Mouse (Mus musculus) mesoderm, embryonic 11.5 days (tissue): ENCODE measurements around the gene Srcin1.

Source experiments
- DNase-seq: peaks from one replicate; pipeline ENCODE4 v3.0.0-alpha.2; 2012; ENCODE audit warnings: low read depth, low spot score

Srcin1 gene

DNA sequence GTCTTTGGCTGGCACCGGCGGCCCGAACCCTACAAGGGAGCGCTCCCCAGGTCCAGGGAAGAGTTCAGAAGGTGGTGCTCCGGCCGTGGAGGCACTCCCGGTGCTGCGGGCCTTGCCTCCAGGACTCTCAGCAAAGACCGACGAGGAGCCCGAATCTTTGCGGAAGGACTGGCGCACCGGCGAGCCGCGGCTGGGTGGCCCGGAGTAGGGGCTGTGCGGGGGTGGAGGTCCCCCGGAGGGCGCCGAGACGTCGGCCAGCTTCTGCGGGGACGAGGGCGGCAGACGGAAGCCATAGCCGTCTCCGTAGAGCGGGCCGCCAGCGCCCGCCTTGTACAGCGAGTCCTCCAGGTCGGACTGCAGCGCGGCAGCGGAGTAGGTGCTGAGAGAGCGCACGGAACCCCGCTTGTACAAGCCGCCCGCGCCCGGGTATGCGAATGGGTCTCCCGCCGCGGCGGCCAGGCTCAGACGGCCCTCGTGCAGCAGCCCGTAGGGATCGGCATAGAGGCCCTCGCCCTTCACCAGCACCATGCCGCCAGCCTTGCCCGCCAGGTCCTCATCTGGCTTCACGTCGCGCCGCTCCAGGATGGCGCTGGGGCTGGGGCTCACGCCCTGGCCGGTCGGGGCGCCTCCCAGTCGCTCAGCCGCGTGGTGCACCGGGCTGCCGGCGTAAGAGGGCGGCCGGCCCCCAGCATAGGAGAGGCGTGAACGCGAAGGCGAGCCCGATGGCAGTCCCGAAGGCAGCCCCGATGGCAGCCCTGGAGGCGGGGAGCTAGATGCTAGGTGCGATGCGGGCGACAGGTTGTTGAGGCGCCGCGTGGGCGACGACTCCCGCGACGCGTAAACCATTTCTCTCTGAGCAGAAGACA lies 41.3 kb downstream of the Srcin1 start:
- no peak for DNase-seq

DNA sequence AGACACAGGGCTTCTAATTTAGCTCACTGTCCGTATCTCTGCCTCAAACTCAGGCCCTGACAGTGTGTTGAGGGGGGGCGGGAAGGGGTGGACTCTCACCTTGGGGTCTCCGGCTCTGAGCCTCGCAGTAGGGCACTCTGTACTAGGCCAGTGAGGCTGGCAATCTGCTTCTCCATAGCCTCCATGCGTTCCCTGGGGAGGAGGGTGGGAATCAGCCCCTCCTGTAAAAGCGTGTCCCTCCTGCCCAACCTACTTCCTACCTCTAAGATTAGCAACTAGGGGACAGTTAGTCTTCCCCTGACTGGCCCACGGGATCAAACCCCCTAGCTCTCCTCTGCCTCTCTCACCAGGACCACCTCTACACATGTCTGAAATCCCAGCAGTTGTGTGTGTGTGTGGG lies 42.3 kb downstream of the Srcin1 start:
- no peak for DNase-seq

DNA sequence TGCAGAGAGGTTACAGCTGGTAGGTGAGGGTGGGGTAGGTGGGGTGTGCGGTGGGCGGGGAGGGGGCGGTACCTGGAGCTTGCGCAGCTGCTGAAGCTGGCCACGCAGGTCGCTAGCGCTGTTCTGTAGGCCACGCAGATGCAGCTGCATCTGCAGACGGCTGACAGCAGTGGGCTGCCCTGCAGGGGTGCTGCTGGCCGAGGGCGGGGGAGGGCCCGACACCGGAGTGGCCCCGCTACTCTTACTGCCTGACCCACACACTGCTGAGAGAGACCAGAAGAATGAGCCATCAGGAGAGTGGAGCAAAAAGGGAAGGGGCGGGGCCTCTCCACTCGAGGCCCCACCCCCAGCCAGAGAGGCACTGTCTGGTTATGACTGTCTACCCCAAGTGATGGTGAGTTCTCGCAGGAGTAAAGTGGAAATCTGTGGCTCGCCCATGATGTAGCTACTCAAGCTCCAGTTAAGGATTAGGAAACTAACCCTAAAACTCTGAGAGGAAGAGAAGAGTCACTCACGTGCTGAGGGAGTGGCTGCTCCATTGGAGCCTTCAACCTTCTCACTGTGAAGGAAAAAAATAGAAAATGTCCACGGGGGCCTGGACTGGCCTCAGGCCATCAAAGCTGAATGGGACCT lies 42.9 kb downstream of the Srcin1 start:
- no peak for DNase-seq

DNA sequence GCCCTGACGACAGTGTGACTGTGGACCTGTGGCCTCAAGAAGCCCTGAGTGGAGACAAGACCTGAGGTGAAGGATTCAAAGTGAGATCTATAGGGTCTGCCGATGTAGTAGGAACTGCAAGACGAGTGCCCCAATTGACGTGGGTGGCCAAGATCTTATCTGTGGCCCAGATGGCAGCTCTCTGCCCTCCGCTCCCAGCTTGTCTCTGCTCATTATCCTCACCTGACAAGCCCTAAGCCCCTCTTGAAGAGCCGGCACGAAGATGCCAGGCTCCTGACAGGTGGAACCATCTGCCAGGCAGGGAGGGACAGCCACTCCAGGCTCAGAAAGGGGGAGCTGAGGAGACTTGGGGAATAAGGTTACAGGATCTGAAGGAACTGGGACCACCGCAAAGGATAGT lies 43.6 kb downstream of the Srcin1 start:
- DNase-seq, result no peak

DNA sequence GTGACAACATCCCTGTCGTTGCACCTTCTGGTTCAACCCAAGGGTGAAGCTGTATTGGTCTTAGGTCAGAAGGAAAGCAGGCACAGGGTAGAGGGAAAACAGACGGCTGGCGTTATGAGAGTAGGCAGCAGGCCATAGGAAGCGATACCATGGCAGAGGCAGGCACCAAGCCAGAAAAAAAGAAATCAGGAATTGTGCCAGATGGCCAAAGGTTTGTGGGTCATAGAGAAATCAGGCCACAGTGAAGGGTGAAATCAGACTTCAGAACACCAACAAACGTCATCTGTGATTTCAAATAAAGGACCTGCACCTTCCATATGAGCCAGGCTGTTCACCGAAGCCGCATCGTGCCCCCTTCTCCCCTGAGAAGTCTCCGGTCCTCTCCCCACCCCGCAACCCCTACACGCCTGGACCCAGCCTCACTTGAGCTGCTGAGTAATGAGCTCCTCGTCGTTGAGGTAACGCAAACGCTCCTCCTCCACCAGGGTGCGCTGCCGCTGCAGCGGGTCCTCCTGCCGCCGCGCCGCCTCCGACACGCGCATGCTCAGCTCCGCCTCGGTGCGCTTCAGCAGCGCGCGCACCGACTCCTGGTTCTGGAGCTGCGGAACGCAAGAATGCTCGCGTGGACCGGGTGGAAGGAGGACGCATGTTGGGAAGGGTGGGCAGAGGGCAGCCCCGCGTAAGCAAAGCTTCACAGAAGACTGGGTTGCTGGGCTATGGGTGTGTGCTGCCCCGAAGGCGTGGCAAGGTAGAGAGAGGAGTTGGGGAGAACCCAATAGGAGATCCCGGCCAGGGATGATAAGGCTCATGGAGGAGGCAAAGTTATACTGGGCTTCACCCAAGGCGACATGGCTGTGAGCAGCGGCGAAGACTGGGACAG lies 44.4 kb downstream of the Srcin1 start:
- peak; percentile 90 for DNase-seq

DNA sequence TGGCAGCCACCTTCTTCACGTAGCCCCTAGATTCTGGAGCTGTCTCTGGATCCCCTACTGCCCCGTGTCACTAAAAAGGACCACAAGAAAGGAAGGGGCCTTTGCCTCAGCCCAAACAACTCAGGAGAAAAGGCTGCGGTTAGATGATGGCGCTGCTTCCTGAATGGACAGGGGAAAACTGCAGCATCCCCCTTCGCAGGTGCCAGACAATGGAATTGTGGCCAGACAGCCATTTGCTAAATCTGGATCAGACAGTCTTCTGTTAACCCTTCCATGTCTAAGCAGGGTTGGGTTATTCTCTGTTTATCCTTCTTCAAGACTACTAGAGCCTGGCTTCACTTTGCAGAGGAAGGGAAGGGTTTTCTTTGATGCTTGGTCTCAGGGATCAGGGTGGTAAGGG lies 45.0 kb downstream of the Srcin1 start:
- no peak for DNase-seq

DNA sequence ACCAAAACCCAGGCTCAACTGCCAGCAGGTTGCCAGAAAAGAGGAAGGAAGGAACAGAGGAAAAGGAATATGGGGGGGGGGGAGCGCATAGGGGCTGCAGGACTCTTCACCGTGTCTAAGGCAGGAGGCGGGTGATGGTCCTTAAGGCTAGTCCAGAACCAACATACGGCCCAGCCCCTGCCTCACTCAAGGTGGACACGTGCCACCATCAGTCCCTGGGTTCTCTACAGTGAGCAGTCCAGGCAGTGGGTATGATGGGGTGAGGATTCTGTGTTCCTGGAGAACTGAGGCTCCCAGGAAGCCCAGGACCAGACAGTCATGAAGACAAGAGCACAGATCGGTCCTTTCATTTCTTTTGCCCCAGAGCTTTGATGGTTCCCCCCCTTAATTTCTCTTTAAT lies 45.9 kb downstream of the Srcin1 start:
- no peak for DNase-seq

DNA sequence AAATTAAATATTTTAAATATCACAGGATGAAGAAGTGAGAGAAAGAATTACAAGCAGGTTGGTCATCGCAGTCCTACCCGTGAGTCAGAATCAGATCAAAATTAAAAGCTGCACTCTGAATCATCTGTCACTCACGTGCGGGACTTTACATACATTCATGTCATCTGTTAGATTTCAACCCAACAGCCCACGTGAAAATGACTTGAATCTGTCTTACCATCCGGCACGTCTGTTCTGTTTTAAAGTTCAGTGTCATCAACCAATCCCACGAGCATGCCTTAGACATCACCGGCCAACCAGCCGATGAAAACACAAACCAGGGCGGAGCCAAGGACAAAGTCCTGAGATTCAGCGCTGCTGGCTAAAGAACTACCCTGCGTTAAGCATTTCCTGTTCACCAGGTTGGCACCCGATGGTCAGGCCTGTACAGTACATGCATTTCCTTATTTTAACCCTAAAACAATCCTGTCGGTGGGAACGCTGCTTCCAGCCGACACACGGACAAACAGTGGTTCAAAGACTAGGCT lies 47.6 kb downstream of the Srcin1 start:
- no peak for DNase-seq

DNA sequence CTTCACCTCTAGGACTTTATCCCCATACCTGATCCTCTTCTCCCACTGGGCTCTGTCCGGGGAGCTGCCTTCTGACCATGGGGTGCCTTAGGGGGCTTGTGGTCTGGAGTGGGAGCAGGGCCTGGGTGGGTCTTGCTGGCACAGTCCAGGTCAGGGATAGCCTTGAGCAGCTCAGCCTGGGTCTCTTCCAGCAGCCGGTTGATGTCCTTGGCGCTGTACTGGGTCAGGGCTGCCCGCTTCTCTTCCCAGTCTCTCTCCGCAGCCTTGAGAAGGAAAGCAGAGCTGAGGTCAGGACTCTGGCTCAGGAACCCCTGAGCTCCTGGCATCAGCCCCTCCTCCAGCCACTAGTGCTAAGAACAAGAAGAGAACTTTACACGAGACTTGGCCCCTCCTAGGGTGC lies 50.7 kb downstream of the Srcin1 start:
- no peak for DNase-seq

DNA sequence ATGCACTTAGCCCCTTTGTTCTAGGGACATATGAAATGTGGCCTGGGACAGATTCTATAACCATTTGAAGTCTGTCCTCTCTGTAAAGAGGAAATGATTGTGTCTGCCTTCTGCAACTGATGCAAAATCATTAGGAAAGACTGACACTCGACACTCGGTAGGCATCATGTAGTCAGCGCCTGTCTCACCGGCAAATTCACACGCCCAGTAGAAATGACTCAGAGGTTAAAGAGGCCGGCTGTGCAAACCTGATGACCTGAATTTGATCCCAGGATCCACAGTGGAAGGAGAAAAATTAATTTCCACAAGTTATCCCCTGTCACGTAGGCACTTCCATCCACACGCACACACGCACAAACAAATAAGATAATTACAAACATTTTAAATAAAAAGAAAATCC lies 51.7 kb downstream of the Srcin1 start:
- no peak for DNase-seq

DNA sequence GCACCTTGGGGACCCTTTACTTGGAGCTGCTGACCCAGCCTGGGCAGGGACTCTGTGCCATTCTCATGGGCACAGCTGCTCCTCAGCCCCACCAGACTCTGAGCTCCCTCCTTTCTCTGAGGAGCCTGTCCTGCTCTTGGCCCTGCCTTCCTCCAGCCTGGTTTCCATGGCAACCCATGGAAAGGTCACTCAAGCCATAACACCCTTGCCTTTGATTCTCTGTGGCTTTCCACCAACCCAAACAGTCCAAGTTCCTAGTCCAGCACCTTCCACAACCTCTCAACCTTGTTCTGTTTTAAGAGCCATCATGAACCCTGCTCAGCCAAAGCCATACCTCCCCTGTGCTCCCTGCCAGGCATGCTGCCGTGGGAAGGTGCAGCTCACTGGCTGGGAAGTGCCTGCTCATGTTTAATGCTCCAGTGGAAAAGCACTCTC lies 52.1 kb downstream of the Srcin1 start:
- DNase-seq, result peak; percentile 74

DNA sequence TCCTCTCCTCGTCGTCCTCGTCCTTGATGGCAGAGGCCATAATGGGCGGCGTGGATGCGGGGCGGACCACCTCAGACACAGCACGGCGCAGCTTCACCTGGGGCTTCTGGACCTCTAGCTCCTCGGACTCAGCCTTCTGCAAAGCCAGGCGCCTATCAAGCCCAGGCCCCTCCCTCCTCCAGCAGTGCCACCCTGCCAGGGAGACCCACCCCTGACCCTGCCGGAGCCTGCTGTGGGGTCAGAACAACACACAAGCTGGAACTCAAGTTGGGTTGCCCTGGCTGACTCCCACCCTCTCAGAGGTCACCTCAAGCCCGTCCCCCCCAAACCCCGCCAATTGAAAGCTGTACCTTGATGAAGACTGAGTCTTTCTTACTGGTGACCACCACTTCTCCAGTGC lies 52.9 kb downstream of the Srcin1 start:
- DNase-seq, result no peak

DNA sequence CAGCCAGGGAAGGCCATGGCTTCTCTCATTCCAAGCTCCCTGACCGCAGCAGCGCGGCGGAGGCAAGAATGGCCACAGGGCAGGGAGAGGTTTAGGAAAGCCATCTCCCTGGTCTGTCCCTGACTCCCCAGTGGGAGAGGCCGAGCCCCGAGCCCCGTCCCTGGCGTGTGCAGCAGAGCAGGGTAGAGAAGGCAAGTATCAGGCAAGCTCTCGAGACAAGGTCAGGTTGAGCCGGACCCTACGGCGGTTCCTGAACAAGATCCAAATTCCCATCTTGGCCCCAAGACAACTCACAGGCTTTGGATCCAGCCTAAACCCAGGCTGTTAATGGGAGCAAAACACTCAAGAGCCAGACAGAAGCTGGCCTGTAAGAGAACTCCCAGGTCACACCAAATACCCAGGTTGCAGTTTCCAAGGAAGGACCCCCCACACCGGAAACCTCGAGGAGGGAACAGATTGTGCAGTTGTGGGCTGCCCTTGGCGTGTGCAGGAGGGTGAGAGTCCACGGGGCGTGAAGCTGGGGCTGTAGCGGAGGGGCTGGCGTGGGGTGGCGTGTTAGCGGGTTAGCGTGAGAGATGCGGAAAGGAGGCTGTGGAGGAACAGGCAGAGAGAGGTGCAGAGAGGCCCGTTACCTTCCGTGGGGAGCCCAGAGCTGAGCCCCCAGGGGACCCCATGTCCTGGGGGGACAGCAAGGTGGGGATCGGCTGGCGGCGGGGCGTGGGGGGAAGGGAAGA lies 54.1 kb downstream of the Srcin1 start:
- no peak for DNase-seq

DNA sequence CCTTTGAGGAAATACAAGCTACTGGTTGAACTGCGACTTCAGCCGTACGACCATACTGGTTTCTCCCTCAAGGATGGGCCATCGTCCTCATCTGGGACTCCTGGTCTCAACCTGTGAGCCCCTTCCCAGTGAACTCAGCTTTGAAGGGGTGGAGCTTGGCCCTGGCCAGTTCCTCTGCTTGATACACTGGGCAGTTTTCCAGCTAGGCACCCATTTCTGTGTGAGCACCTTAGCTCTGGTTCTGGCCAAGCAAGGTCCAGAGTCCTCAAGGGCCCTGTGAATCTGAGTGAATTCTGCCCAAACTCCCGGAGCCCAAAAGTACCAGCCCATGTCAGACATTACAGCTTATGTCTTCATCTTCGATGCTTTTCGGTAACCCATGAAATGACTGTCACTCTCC lies 55.4 kb downstream of the Srcin1 start:
- DNase-seq, result no peak

DNA sequence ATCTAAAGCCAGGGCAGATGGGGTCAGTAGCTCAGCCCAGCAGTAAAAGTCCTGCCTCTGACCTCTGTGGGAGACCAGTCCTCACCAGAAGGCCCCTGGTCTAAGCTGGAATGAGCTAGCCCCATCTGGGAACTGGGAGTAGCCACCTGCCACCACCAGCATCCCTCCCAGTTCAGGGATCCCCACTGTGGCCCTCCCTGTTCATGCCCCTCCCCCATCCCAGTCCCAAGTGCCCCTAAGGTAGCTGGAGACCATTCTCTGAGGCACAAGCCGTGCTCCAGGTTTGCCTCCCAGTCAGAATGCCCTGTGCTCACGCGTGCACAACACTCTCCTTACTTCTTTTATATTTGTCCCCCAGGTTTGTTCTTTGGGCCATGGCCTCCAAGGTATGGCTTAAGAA lies 62.9 kb downstream of the Srcin1 start:
- DNase-seq, result no peak

DNA sequence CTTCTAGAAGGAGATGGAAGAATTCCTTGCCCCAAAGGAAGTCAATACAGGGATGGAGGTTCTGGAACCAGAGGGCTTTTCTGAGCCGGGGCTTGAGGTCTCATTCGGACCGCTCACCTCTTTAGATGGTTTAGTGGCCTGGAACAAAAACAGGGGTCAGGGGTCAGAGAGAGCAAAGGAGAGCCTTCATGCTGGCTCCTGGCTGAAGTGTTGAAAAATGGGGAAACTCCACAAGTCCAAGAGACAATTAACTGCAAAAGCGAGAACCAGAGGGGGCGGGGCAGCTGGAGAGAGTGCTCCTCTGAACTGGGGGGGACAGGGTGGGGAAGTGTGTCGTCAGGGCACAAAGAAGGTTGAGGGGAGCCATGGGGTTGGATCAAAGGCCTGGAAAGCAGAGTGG lies 63.5 kb downstream of the Srcin1 start:
- no peak for DNase-seq

DNA sequence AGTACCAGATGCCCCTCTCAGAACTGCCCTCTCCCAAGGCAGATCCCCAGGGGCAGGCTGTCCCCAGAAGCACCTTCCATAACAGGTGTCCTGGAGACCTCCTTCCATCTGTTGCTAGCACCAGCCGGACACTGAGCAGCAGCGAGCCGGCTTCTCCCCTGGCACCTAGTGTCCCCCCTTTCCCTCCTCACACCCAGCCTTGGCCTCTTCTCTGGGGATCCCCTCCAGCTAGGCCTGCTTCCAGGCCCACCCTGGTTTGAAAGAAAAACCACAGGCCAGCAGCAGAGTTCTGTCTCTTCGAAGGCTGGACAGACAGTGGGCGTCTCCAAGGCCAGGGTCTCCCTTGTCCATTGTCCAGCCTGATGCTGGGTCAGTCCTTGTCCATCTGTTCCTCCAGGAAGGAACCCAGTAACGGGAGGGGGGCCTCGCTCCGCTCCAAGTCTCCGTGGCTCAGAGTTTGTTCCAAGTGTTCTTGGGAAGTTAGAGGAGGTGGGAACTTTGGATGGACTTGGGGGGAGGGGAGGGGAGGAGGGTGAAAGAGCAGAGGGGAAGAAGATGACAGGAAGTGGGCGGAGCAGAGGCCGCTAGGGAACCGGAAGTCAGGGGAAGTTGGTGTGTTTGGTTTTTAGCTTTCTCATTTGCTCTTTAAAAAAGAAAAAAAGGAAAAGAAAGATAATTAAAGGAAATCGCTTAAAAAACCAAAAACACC lies 64.2 kb downstream of the Srcin1 start:
- no peak for DNase-seq

DNA sequence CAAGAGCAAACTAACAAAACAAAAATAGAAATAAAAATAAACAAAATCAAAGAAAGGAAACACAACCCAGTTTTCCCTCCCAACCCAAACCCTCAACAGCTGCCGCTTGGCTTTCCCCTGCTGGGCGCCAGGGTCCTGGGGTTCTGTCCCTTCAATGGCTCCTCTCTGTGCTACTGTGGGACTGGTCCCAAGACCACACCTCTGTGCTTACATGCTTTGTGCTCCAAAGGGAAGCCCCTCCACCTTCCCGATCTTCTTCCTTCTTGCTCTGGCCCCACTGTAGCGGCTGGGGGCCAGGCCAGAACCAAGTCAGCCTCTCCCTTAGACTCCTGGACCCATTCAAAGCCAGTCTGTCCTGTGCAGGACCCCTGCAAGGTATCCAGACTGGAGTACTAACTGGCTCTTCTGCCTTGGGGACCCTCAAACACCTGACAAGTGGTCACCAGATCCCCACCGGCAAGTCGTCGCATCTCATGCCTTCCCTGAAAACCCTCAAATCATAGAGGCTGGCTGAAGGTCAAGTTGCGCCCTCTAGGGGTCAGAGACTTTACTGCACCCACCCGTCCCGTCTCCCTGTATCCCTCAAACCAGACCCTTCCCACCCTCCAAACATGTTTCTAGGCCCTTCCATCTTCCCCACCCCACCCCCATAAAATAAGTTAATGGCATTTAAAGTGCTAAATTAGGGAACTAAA lies 64.9 kb downstream of the Srcin1 start:
- DNase-seq, result peak; percentile 70

DNA sequence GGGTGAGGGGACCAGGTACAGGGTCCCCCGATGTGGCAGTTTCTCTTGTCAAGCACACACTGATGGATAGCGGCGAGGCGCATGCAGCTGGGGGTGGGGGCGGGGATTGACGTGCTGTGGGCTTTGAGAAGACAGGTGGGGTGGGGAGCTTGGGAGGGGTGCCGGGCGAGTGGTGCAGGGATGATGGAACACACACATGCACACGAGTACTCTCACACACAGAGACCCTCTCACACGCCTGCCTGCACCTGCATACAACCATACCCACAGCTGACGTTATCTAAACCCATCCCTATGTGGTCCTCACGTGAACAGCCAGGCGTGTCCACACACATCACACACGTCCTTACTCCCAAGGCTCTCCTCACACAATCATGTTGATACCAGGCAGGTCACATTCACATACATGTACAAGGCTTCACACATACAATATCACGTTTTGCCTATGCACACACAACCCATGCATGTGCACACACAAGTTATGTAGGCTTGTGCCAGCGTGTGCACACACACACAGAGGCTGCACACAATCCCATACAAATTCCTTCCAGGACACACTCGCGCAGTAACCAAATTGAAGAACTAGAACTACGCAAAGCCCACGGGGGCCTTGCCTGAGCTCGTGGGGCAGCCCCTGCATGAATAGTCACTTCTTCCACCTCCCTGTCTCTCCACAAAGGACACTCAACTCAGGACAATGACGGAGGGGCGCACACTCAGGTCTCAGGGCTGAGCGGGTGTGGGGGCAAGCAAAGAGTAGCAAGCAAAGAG lies 66.1 kb downstream of the Srcin1 start:
- no peak for DNase-seq
